Mouse (Mus musculus): ENCODE data around the gene Ehd3. TPM values are rescaled to one million over a fixed set of nuclear protein-coding genes. Genes with fewer than 3 reads are reported as not detected.

The Ehd3 gene
- polyA plus RNA-seq, 1 experiment = 5.6 TPM

GRCm38 (mm10) chr17:73822255-73822654 lies 18.3 kb downstream of the Ehd3 start:
- H3K4me3 ChIP-seq (ENCODE audit: insufficient read depth, poor library complexity, severe bottlenecking) = no peak overlapping the region
- H3K36me3 ChIP-seq (ENCODE audit: control insufficient read depth, insufficient read depth) = no peaks in the 10 kb centered on the region
- H3ac ChIP-seq (ENCODE audit: control insufficient read depth, insufficient read length, low read depth) = no peak overlapping the region
- H3K79me2 ChIP-seq (ENCODE audit: control insufficient read depth, insufficient read depth) = no peaks in the 10 kb centered on the region
- TF ChIP-seq CEBPB (IDR thresholded peaks at IDR 0.05; ENCODE audit: low read depth) = no peak
- TF ChIP-seq MYOG (IDR thresholded peaks at IDR 0.05; ENCODE audit: control insufficient read depth, extremely low read depth, insufficient read length) = no peak
- no peak for TF ChIP-seq CTCF (IDR thresholded peaks at IDR 0.05; ENCODE audit: control insufficient read depth, insufficient read depth, insufficient read length)
- H3K79me3 ChIP-seq (ENCODE audit: low read depth) = no peaks in the 10 kb centered on the region
- H3K27me3 ChIP-seq (ENCODE audit: control insufficient read depth, insufficient read depth, insufficient read length) = no peaks in the 10 kb centered on the region

- TF ChIP-seq USF1 (IDR thresholded peaks at IDR 0.05; ENCODE audit: low read depth) = no peak
- H3ac ChIP-seq (ENCODE audit: control insufficient read depth, insufficient read length, low read depth) = no peak overlapping the region
- no peaks in the 10 kb centered on the region for H3K27me3 ChIP-seq (ENCODE audit: control insufficient read depth, insufficient read depth, insufficient read length)
- no peak overlapping the region for H3K4me3 ChIP-seq (ENCODE audit: insufficient read depth, poor library complexity, severe bottlenecking)
- H3K79me2 ChIP-seq (ENCODE audit: control insufficient read depth, insufficient read depth) = no peaks in the 10 kb centered on the region
- no peaks in the 10 kb centered on the region for H3K79me3 ChIP-seq (ENCODE audit: low read depth)
- H3K36me3 ChIP-seq (ENCODE audit: control insufficient read depth, insufficient read depth) = no peaks in the 10 kb centered on the region
Measured at GRCm38 (mm10) chr17:73823121-73824021, 19.4 kb downstream of the Ehd3 start.

GRCm38 (mm10) chr17:73824022-73824340 lies 20.0 kb downstream of the Ehd3 start:
- Histone ChIP-seq H3K27me3 (ENCODE audit: control insufficient read depth, insufficient read depth, insufficient read length) (no peaks in the 10 kb centered on the region), H3K79me2 (ENCODE audit: control insufficient read depth, insufficient read depth) (no peaks in the 10 kb centered on the region), H3K4me3 (ENCODE audit: insufficient read depth, poor library complexity, severe bottlenecking) (no peak overlapping the region), H3K79me3 (ENCODE audit: low read depth) (no peaks in the 10 kb centered on the region), H3ac (ENCODE audit: control insufficient read depth, insufficient read length, low read depth) (no peak overlapping the region), H3K36me3 (ENCODE audit: control insufficient read depth, insufficient read depth) (no peaks in the 10 kb centered on the region)
- TF ChIP-seq MAX (IDR thresholded peaks at IDR 0.05) = no peak
- no peak for TF ChIP-seq FOSL1 (IDR thresholded peaks at IDR 0.05; ENCODE audit: insufficient read depth, low read length, poor library complexity, severe bottlenecking)

GRCm38 (mm10) chr17:73826106-73826505 lies 22.2 kb downstream of the Ehd3 start:
- Histone ChIP-seq H3K27me3 (ENCODE audit: control insufficient read depth, insufficient read depth, insufficient read length) (no peaks in the 10 kb centered on the region), H3K4me3 (ENCODE audit: insufficient read depth, poor library complexity, severe bottlenecking) (no peak overlapping the region), H3ac (ENCODE audit: control insufficient read depth, insufficient read length, low read depth) (no peak overlapping the region), H3K79me2 (ENCODE audit: control insufficient read depth, insufficient read depth) (no peaks in the 10 kb centered on the region), H3K36me3 (ENCODE audit: control insufficient read depth, insufficient read depth) (no peaks in the 10 kb centered on the region), H3K79me3 (ENCODE audit: low read depth) (no peaks in the 10 kb centered on the region)
- TF ChIP-seq USF1 (IDR thresholded peaks at IDR 0.05; ENCODE audit: low read depth) (no peak), FOSL1 (IDR thresholded peaks at IDR 0.05; ENCODE audit: insufficient read depth, low read length, poor library complexity, severe bottlenecking) (no peak), MYOD1 (IDR thresholded peaks at IDR 0.05; ENCODE audit: control insufficient read depth, insufficient read length, low read depth) (no peak), MYOG (IDR thresholded peaks at IDR 0.05; ENCODE audit: control insufficient read depth, extremely low read depth, insufficient read length) (no peak), CEBPB (IDR thresholded peaks at IDR 0.05; ENCODE audit: low read depth) (no peak), CTCF (IDR thresholded peaks at IDR 0.05; ENCODE audit: control insufficient read depth, insufficient read depth, insufficient read length) (no peak), MAX (IDR thresholded peaks at IDR 0.05) (no peak)

- Histone ChIP-seq H3K36me3 (ENCODE audit: control insufficient read depth, insufficient read depth) (no peaks in the 10 kb centered on the region), H3K27me3 (ENCODE audit: control insufficient read depth, insufficient read depth, insufficient read length) (no peaks in the 10 kb centered on the region), H3K79me2 (ENCODE audit: control insufficient read depth, insufficient read depth) (no peaks in the 10 kb centered on the region), H3K4me3 (ENCODE audit: insufficient read depth, poor library complexity, severe bottlenecking) (no peak overlapping the region), H3K79me3 (ENCODE audit: low read depth) (no peaks in the 10 kb centered on the region), H3ac (ENCODE audit: control insufficient read depth, insufficient read length, low read depth) (no peak overlapping the region)
- TF ChIP-seq MYOD1 (IDR thresholded peaks at IDR 0.05; ENCODE audit: control insufficient read depth, insufficient read length, low read depth) (no peak), CEBPB (IDR thresholded peaks at IDR 0.05; ENCODE audit: low read depth) (no peak)
Measured at GRCm38 (mm10) chr17:73827446-73827845, 23.5 kb downstream of the Ehd3 start.

GRCm38 (mm10) chr17:73830511-73830910 lies 26.6 kb downstream of the Ehd3 start:
- no peaks in the 10 kb centered on the region for H3K27me3 ChIP-seq (ENCODE audit: control insufficient read depth, insufficient read depth, insufficient read length)
- H3K4me3 ChIP-seq (ENCODE audit: insufficient read depth, poor library complexity, severe bottlenecking) = no peak overlapping the region
- no peaks in the 10 kb centered on the region for H3K79me2 ChIP-seq (ENCODE audit: control insufficient read depth, insufficient read depth)
- no peaks in the 10 kb centered on the region for H3K36me3 ChIP-seq (ENCODE audit: control insufficient read depth, insufficient read depth)
- no peak for TF ChIP-seq USF1 (IDR thresholded peaks at IDR 0.05; ENCODE audit: low read depth)
- no peak for TF ChIP-seq CEBPB (IDR thresholded peaks at IDR 0.05; ENCODE audit: low read depth)
- TF ChIP-seq FOSL1 (IDR thresholded peaks at IDR 0.05; ENCODE audit: insufficient read depth, low read length, poor library complexity, severe bottlenecking) = no peak
- no peak for TF ChIP-seq MAX (IDR thresholded peaks at IDR 0.05)
- no peak for TF ChIP-seq MYOG (IDR thresholded peaks at IDR 0.05; ENCODE audit: control insufficient read depth, extremely low read depth, insufficient read length)
- TF ChIP-seq MYOD1 (IDR thresholded peaks at IDR 0.05; ENCODE audit: control insufficient read depth, insufficient read length, low read depth) = no peak
- TF ChIP-seq CTCF (IDR thresholded peaks at IDR 0.05; ENCODE audit: control insufficient read depth, insufficient read depth, insufficient read length) = no peak
- no peak overlapping the region for H3ac ChIP-seq (ENCODE audit: control insufficient read depth, insufficient read length, low read depth)
- H3K79me3 ChIP-seq (ENCODE audit: low read depth) = no peaks in the 10 kb centered on the region
